Mouse (Mus musculus) left cerebral cortex, postnatal 4 days (tissue): Measurements from ENCODE around the gene Glis3. TPM values are rescaled to one million over a fixed set of nuclear protein-coding genes. Genes with fewer than 3 reads are reported as not detected.

ENCODE experiments used
- DNase-seq: peaks from one replicate; pipeline ENCODE4 v3.0.0-alpha.2; 2022
- intact Hi-C: fragments of 180-260 bp; cut with DNase I; formaldehyde crosslinking; loops from one replicate; pipeline ENCODE4 v1.15.1; 2025
- total RNA-seq, 2 experiments: library from RNA; stranded (reverse); gene quantifications; 2 replicates each; pipeline ENCODE4 v1.2.3; 2021

Gene Glis3
- total RNA-seq, 2 experiments from 2014 or later = 6.6 to 10.8 TPM

DNA sequence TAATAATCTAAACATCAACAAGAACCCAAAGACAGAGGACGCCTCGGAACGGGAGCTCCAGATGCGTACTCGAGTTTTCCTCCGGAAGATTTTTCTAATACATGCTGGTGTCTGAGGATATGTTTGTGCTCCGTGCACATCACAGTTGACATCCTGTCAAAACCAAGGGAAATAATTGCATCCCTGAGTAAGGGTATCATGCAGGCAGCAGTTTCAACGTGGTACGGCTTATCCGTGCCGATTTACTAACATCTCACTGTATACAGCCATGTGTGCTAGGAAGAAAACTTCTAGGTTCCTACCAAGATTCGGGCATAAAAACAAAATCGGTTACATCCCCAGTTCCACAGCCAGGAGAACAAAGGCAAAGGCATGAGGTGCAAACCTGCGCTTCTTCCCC is 179.4 kb downstream of the Glis3 start:
- intact Hi-C loops = no loop called here
- DNase-seq = no peak

GRCm38 (mm10) chr19:28499786-28500185 is 180.1 kb downstream of the Glis3 start:
- DNase-seq = no peak
- intact Hi-C loops = no loop called here

DNA sequence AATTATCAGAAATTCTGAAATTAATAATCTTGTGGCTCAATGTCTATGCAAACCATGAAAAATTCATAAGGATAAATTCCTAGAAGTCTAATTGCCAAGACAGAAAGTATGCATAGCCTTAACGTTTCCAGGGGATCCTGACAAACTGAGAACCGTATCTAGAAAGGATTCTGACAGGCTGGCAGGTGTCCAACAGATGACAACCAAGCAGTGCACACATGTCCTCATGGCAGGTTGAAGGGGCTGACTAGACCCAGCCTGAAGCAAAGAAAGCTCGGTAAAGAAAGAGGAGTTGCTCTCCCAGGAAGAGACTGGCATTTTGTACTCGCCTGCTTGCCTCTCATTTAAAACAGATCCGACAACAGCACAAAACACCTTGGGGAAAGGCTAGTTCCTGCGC is 184.0 kb downstream of the Glis3 start:
- DNase-seq = peak; percentile 57
- intact Hi-C loops = no loop called here

DNA sequence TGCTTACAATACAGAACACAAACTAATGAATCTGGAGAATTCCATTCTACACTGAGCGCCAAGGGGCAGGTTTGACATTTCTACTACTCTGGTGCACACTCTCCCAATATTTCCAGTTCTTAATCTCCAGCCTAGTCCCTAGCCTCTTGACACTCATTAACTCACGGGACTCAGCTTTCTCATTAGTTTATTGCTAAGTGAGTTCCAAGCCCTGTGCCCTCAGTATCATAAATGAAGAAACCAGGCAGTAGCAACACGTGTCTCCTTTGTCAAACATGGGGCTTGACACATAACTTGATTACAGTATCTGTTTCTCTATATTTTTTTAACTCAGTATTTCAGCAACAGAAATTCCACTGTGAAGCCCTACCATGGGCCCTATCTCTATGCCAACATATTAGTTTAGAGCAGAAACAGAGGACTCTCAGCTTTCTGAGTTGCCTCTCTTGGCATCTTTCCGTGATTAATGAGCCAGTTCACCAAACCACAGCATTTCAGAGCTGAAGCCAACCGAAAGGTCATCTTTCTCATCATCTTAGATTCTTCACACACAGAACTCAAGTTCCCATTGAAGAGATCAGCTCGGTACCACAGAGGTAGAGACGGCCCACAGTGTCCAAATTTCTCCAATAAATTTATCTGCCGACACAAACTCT is 186.1 kb downstream of the Glis3 start:
- DNase-seq = no peak
- intact Hi-C loops = no loop called here

GRCm38 (mm10) chr19:28478055-28478454 is 201.8 kb downstream of the Glis3 start:
- no peak for DNase-seq
- intact Hi-C loops = no loop called here

- intact Hi-C loops = no loop called here
- no peak for DNase-seq
These were observed 202.5 kb downstream of the Glis3 start for GRCm38 (mm10) chr19:28477326-28477863.

DNA sequence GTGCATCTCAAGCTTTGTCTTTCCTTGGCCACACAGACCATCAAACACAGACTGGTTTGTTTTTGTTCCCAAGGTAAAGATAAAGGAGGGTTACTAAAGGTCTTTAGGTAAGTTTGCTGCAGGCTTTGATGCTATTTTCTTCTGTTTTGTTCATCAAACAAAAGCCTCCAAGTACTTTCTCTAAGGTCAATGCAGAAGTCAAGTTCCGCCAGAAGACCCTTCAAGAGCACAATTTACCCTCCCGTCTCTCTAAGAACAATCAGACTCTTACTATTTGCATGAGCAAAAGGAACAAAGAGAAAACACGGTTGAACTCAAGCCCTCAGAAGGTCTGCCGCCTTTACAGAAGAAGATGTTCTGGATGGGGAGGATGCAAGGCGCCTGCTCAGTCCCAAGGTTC is 206.3 kb downstream of the Glis3 start:
- intact Hi-C loops = no loop called here
- DNase-seq = no peak

DNA sequence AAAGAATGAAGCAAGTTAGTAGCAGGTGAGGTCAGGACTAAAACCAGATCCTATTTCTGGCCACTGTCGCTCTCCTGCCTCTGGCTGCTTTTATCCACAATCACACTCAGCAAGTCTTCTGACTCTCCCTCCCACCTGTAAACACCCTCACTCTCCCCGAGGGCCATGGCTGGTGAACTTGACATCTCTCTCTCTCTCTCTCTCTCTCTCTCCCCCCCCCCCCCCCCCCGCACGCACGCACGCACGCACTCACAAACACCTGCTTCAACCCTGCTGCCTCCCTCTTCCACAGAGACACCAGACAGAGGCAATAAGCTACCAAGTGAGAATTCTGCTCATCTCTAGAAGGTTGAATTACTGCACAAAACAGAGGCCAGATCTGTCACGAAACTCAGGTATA is 208.7 kb downstream of the Glis3 start:
- DNase-seq = no peak
- intact Hi-C loops = no loop called here

DNA sequence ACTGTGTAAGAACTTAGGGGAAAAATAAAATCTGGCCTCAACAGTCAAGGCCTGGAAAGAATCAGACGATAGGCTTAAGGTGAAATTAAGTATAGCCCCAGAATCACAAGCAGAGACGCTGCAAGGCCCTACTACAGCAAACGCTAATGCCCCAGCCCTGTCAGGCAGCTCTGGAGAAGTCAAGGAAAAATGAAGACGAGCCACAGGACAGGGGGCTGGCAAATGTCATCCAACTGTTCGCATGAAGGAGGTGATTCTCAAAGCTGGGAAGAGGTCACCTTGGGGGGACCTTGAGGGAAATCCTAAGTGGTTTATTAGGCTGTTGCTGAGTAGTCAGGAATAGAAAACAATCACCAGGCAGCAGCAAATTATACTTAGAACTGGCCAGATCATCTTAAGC is 214.1 kb downstream of the Glis3 start:
- no peak for DNase-seq
- intact Hi-C loops = no loop called here

GRCm38 (mm10) chr19:28454331-28454730 is 225.5 kb downstream of the Glis3 start:
- intact Hi-C loops = no loop called here
- DNase-seq = no peak

DNA sequence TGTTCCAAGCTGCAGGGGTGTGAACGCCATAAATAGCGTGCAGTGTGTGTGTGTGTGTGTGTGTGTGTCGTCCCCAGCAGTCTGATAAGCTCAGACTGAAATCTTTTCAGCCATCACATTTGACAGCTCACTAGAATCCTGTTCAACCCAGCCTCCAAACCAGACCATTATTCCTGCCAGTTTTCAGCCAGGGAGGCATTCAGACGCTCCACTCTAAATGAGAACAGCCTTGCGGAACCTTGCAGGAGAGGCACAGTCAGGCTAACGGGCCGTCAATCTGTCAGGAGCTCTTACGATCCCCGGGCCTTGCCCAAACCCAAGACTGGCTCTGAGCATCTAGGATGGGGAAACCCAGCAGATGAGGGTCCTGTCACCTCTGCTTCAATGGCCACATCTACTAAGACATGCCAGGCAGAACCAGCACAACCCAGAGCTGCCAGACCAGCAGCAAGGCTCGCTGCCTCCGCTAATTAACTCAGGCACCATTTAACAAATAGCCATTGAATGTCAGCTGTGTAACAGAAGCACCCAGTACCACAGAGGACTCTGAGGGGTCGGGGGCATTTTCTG is 226.8 kb downstream of the Glis3 start:
- DNase-seq = peak; percentile 40
- intact Hi-C loops = no loop called here

DNA sequence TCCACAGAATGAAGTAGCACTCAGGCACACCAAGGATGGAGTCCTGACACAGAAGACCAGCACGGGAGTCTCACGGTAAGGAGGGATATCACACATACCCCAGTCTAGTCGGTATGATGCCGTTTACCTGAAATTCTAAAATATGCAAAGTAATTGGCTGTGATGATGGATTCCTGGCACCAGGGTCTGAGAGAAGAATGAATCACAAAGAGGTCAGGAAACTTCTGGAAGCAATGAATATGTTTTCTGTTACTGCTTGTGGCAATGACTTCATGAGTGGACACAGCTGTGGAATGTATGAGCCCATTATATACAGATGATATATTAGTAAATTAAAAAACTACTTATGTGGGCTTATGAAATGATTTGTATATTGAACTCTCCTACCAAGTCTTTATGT is 231.1 kb downstream of the Glis3 start:
- no peak for DNase-seq

GRCm38 (mm10) chr19:28442161-28442560 is 237.7 kb downstream of the Glis3 start:
- DNase-seq = no peak
- intact Hi-C loops = no loop called here

More for the DNA sequence above, 231.1 kb downstream of the Glis3 start:
- intact Hi-C loops = no loop called here

DNA sequence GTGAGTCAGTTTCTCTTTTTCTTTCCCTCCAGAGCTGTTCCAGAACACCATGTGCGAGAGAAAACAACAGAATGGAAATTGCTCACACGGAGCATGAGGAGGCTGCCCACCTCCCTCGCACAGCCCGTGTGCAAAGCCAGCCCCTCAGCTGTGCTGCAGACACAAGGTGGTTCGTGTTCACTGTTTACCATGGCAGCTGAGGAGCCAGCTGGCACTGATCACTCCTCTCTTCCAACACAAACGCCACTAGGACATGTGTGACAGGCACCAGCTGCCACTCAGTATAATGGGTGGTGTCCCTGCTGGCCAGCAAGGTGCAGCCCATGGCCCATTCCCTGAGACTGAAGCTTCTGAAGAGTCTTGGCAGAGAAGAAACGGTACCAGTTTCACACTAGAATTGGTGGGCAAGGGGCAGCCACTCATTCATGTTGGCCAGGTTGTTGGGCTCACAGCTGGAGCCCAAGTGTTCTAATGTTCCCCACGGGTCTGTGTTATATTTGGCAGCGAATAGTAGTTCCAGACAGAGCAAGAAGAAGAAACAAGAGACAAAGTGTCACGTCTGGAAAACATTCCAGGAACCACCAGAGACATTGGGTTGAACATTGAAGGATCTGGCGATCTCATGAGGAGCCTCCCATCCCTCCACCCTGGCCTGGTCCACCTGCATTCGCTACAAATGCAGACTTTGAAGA is 243.3 kb downstream of the Glis3 start:
- peak; percentile 80 for DNase-seq
- intact Hi-C loops = no loop called here

DNA sequence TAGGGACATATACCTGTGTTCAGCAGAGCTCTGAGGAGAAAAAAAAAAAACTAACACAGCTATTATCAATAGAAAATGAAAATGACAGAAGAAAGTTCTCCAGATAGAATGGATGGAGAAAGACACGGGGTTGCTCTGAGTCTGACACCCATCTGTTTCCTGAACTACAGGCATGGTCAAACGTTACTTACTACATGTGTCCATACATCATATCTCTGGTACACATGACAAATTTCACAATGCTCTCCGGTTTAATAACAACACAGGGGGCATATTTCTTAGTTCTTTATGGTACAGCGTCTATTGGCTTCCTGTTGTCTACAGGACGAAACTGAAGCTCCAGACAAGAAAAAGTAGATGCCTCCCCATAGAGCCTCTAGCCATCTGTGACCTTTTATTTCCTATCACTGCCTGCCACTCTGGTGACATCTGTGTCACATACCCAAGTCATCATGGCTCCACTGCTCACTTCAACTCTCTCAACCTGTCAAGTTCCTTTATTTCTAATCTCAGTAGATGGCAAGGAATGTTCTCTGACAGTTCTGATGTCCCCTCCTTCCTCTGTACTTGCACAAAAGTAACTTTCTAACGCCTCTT is 251.6 kb downstream of the Glis3 start:
- intact Hi-C loops = no loop called here
- no peak for DNase-seq

- no peak for DNase-seq
- intact Hi-C loops = no loop called here
These were observed 255.7 kb downstream of the Glis3 start for GRCm38 (mm10) chr19:28424180-28424579.

DNA sequence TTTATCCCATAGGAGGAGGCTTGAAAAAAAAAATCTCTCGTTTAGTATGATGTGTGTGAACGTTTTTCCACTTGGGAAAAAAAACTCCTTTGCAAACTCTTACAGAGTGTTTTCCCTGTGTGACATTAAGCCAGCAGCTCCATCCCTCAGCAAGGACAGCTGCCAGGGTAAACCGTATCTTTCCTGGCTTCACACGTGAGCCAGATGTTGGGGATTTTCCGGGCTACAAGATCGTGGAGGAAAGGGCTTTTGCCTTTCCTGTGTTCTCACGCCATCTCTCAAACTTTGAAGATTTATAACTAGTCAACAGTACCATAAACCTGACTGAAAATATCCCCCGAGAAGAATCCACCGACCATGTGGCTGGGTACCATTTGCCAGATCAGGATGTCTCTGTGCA is 256.9 kb downstream of the Glis3 start:
- intact Hi-C loops = no loop called here
- DNase-seq = no peak

- no peak for DNase-seq
- intact Hi-C loops = no loop called here
These were observed 263.8 kb downstream of the Glis3 start for GRCm38 (mm10) chr19:28416069-28416468.

DNA sequence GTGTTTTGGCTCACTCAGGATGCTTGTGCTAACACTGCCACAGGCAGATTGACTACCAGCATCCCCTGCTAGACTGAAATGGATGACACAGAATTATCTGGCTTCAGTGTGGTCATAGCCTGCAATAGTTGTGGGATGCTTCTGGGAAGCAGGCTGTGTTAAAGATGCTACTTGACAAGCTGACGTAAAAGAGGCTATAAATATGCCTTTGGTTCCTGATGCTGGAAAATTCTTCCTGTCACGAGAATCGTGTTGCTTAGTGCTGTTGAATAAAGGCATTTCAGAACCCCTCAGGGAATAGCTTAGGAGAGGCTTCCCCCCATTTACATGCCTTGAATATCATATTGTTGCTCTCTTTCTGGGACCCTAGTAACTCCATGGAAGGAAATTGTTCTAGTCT is 271.1 kb downstream of the Glis3 start:
- DNase-seq = no peak
- intact Hi-C loops = no loop called here

DNA sequence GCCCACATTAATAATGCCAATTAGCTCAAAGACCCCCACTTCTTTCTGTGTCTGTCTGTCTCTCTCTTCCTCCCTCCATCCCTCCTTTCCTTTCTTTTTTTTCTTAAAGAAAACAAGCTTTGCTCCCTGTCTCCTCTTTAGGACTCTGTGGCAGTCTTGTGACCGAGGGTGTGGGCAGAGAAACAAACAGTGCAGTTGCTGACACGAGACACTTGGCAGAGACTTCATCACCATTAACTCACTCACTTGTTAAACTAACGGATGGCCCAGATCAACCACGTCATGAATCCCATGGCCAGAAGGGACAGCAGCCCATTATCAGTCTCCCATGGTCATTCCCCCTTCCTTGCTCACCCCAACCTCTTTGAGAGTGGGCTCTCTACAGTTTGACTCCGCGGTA is 276.9 kb downstream of the Glis3 start:
- no peak for DNase-seq
- intact Hi-C loops = no loop called here

- intact Hi-C loops = no loop called here
- DNase-seq = no peak
These were observed 284.4 kb downstream of the Glis3 start for GRCm38 (mm10) chr19:28395584-28395861.
